Mouse (Mus musculus): Measurements from ENCODE around the gene Rapgef5.

DNA sequence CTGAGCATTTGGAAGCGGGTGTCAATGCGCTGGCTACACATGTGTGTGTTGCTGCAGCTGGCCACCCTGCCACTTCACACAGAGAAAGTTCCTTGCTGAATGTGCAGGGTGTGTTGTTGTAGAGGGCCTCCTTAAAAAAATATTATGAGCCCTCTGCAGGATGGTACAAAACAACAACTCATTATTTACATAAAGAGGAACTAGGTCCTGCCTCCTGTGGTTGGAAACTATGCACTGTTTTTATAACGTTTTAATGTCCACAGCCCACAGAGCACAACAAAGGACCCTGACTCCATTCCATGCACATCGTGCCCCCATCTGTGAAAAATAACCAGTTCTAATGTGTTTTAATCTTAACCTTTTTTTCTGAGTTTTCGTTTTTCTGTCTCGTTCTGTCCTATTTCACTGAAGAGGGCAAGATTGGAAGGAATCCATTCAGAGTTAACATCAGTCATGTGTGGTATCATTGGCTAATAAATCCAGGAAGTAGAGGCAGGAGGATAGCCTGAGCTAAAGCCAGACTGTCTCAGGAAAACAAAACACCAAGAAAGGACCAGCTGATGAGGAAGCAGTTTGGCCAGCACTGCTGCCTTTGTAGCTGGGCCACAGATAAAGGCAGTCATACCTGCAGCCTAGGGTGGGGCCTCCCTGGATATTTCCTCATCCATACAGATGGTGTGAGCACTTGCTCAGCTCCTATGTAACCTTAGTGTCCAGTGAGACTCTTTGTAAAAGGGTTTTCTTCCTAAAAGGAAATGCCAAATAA is 123.3 kb downstream of the Rapgef5 start:
- TF ChIP-seq MAFK (IDR thresholded peaks at IDR 0.05; ENCODE audit: insufficient read depth, low read depth, low read length) (no peak), ZC3H11A (IDR thresholded peaks at IDR 0.05; ENCODE audit: borderline replicate concordance, low read depth, low read length) (no peak)
